Mouse (Mus musculus) midbrain, postnatal 0 days (tissue): ENCODE measurements around the gene Nudt3. TPM values are rescaled to one million over a fixed set of nuclear protein-coding genes. Genes with fewer than 3 reads are reported as not detected.
"Not testable (repeated sequence)": the region's sequence is repeated elsewhere in the genome, so short reads cannot be mapped to it uniquely, and the experiment has no call there.

Source experiments
- ATAC-seq: fragments of 200-750 bp; cut with Nextera tagmentation; 2 replicates; pipeline ENCODE4 v1.8.0; 2017; ENCODE audit warnings: moderate number of reproducible peaks, mild to moderate bottlenecking, moderate TSS enrichment, moderate library complexity; ENCODE audit not compliant: low FRiP score
- DNase-seq: peaks from one replicate; pipeline ENCODE4 v3.0.0-alpha.2; 2015; ENCODE audit warnings: low spot score
- H3K27ac ChIP-seq: fragments of 300-500 bp; sonication (generic); 2 replicates; pipeline ENCODE4 v1.5.1; 2014; ENCODE audit warnings: low read depth, mild to moderate bottlenecking, low read length, mixed read lengths
- H3K27me3 ChIP-seq: fragments of 300-500 bp; sonication (generic); 2 replicates; pipeline ENCODE4 v1.6.1; 2014; ENCODE audit warnings: low read length, control low read depth, mixed read lengths; ENCODE audit not compliant: insufficient read depth
- H3K36me3 ChIP-seq: fragments of 300-500 bp; sonication (generic); 2 replicates; pipeline ENCODE4 v1.6.1; 2014; ENCODE audit warnings: low read length, control low read depth, mixed read lengths; ENCODE audit not compliant: insufficient read depth
- H3K4me1 ChIP-seq: fragments of 300-500 bp; sonication (generic); 2 replicates; pipeline ENCODE4 v1.6.1; 2014; ENCODE audit warnings: mild to moderate bottlenecking, control low read depth, antibody characterized with exemption, low read length, mixed read lengths; ENCODE audit not compliant: insufficient read depth
- H3K4me2 ChIP-seq: fragments of 300-500 bp; sonication (generic); 2 replicates; pipeline ENCODE4 v1.6.1; 2014; ENCODE audit warnings: low read depth, mild to moderate bottlenecking, low read length, mixed read lengths; ENCODE audit not compliant: poor library complexity, severe bottlenecking
- H3K4me3 ChIP-seq: fragments of 300-500 bp; sonication (generic); 2 replicates; pipeline ENCODE4 v1.5.1; 2014; ENCODE audit warnings: low read depth, mild to moderate bottlenecking, low read length, moderate library complexity
- H3K9ac ChIP-seq: fragments of 300-500 bp; sonication (generic); replicated peaks from 2 replicates; pipeline ENCODE4 v1.6.1; 2014; ENCODE audit warnings: mild to moderate bottlenecking, low read length, moderate library complexity, mixed read lengths; ENCODE audit not compliant: poor library complexity, severe bottlenecking
- H3K9me3 ChIP-seq: fragments of 300-500 bp; sonication (generic); 2 replicates; pipeline ENCODE4 v1.6.1; 2016; ENCODE audit warnings: low read length, control low read depth
- CTCF ChIP-seq: IDR thresholded peaks from 2 replicates; pipeline ENCODE4 v1.5.1; 2016; ENCODE audit warnings: antibody characterized with exemption, mild to moderate bottlenecking
- WGBS: fragments of 180-500 bp; shearing (Covaris S2); extraction: QIAGEN DNeasy Blood & Tissue Kit; methylation state at CpG from one replicate; pipeline ENCODE4 v1.1.7; 2014; 5-methylcytosine and 5-hydroxymethylcytosine counted together
- polyA plus RNA-seq: library from polyadenylated mRNA; unstranded; fragments of >200 nt; fragmentation: Nextera tagmentation; extraction: Ambion mirVana; gene quantifications from 2 replicates; pipeline ENCODE4 v1.2.1, GENCODE M21; 2015
- total RNA-seq: library from RNA; depleted of rRNA; stranded (reverse); fragments of >200 nt; gene quantifications from 2 replicates; pipeline ENCODE4 v1.2.3, GENCODE M21; 2014

Gene Nudt3
- total and polyA plus RNA-seq, 2 experiments from 2014 or later: 203 to 280 TPM

DNA sequence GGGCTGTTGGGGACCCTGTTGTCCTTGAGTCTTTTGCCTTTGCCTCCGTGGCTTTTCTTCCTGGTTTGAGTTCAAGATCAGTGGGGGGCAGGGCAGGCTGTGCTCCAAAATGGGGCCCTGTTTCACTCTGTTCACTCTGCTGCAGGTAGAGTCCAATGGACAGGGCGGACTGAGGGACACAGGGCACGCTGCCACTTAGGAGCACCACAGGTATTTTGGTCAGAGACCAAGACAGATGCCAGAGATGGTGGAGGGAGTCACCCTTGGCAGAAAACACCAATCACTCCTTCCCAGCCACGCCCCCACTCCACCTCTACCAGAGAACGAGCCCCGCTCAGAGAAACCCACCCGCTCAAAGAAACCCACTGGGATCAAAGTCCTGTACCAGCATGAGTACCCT lies 22.5 kb upstream of the Nudt3 start:
- TF ChIP-seq CTCF: no peak
- no peak overlapping the region for H3K27ac ChIP-seq
- no peak overlapping the region for H3K9ac ChIP-seq
- no peak for ATAC-seq
- no peak overlapping the region for H3K4me3 ChIP-seq
- no peak overlapping the region for H3K4me2 ChIP-seq
- no peaks in the 10 kb centered on the region for H3K9me3 ChIP-seq
- DNase-seq: no peak
- H3K27me3 ChIP-seq: no peaks in the 10 kb centered on the region
- no peaks in the 10 kb centered on the region for H3K4me1 ChIP-seq
- WGBS: 40% methylated on average over 7 of the region's 7 CpGs
- no peaks in the 10 kb centered on the region for H3K36me3 ChIP-seq

DNA sequence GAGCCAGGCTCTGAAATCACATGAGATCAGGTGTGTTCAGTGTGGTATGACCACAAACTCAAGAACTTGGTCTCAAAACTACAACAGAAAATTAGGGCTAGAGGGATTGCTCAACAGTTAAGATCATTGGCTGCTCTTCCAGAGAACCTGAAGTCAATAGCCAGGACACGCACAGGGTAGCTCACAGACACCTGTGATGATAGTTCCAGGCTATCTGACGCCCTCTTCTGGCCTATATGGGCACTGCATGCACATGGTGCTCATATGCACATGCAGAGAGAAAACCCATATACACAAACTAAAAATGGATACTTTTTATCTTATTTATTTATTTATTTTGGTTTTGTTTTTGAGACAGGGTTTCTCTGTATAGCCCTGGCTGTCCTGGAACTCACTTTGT lies 21.3 kb upstream of the Nudt3 start:
- Histone ChIP-seq H3K4me3 (no peak overlapping the region), H3K36me3 (no peaks in the 10 kb centered on the region), H3K27ac (no peak overlapping the region), H3K9me3 (no peaks in the 10 kb centered on the region), H3K9ac (no peak overlapping the region), H3K4me1 (no peaks in the 10 kb centered on the region), H3K27me3 (no peaks in the 10 kb centered on the region), H3K4me2 (no peak overlapping the region)
- 41% methylated on average over 2 of the region's 2 CpGs for WGBS
- TF ChIP-seq CTCF: peak; percentile 42
- ATAC-seq (no peak), DNase-seq (no peak)

DNA sequence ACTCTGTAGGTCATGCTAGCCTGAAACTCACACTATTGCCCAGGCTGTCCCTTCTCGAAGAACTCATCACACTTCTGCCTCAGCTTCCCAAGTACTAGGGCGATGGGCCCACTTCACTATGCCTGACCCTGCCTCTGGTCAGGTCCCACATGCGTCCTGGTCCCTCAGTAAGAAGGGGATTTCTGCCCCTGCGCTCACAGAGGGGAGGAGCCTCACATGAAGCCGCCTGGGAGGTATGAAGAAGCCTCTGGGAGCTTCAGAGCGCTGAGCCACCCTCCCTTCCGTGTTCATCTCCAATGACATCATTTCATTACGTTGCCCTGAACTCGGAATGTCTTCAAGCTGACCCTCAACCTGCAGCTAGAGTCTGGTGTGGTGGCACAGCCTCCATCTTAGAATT lies 20.5 kb upstream of the Nudt3 start:
- no peak overlapping the region for H3K4me2 ChIP-seq
- H3K27ac ChIP-seq: no peak overlapping the region
- ATAC-seq (no peak), DNase-seq (no peak)
- no peaks in the 10 kb centered on the region for H3K9me3 ChIP-seq
- H3K4me1 ChIP-seq: no peaks in the 10 kb centered on the region
- no peaks in the 10 kb centered on the region for H3K36me3 ChIP-seq
- no peaks in the 10 kb centered on the region for H3K27me3 ChIP-seq
- no peak overlapping the region for H3K9ac ChIP-seq
- WGBS: 82% methylated on average over 9 of the region's 9 CpGs
- no peak overlapping the region for H3K4me3 ChIP-seq
- no peak for TF ChIP-seq CTCF

DNA sequence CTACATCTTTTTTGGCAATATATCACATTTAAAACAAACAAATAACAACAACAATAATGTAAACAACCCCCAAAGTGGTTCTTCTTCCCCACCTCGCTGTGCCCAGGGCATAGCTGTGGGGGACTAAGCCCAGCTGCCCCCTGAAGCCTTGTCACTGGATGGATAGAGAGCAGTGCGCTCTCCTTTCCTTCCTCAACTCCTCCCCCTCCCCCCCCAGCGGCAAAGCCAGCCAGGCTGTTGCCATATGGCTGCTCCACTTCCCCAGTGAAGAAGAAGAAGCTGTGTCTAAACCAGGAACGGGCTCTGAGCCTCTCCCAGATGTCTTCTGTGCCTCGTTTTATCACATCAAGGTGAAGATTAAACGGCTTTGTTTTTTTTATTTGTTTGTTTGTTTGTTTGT lies 19.8 kb upstream of the Nudt3 start:
- H3K9me3 ChIP-seq: no peaks in the 10 kb centered on the region
- peak; percentile 69 for DNase-seq
- H3K36me3 ChIP-seq: no peaks in the 10 kb centered on the region
- peak overlapping the region; percentile 55 for H3K27ac ChIP-seq
- 42% methylated on average over 6 of the region's 6 CpGs for WGBS
- no peaks in the 10 kb centered on the region for H3K27me3 ChIP-seq
- ATAC-seq: no peak
- no peak overlapping the region for H3K9ac ChIP-seq
- no peaks in the 10 kb centered on the region for H3K4me1 ChIP-seq
- H3K4me2 ChIP-seq: no peak overlapping the region
- no peak for TF ChIP-seq CTCF
- H3K4me3 ChIP-seq: no peak overlapping the region

DNA sequence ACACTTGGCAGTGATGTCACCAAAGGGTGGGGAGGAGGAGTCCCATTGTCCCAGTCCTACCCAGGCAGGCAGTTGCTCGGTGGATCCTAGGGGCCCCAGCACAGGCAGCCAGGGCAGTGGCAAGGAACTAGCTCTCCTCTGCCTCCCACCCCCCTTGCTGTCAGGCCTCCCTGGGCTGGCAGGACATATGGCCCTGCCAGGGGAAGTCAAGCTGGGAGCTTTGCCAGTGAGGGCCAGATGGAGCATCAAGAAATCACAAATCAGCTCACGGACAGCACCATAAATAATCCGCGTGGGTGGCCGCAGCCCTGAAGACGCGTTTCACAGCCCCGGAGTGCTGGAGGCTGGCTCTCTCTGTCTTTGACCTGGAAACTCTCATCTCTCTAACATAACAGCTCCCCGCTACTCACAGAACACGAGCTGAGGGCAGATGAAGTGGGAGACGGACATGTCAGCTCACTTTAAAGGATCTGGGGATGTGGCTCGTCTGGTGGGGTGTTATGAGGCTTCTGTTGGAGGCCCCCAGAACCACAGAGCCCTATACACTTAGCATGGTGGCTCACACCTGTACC lies 19.3 kb upstream of the Nudt3 start:
- ATAC-seq: peak; percentile 79
- Histone ChIP-seq H3K27ac (peak overlapping the region; percentile 55), H3K27me3 (no peaks in the 10 kb centered on the region), H3K4me1 (no peaks in the 10 kb centered on the region), H3K9me3 (no peaks in the 10 kb centered on the region), H3K36me3 (no peaks in the 10 kb centered on the region), H3K9ac (peak overlapping the region; percentile 39; the same call in 1 of the 2 replicates), H3K4me2 (no peak overlapping the region), H3K4me3 (no peak overlapping the region)
- 6% methylated on average over 12 of the region's 12 CpGs for WGBS
- no peak for TF ChIP-seq CTCF
- DNase-seq: peak; percentile 93

DNA sequence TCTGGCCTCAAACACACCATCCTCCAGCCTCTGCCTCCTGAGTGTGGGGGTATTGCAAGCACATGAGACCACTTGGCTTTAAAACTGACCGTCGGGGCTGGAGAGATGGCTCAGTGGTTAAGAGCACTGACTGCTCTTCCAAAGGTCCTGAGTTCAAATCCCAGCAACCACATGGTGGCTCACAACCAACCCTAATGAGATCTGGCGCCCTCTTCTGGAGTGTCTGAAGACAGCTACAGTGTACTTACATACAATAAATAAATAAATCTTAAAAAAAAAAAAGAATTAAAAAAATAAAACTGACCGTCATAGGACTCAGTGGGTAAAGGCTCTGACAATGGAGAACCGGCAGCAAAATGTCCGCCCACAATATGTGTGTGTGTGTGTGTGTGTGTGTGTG lies 16.6 kb upstream of the Nudt3 start:
- not testable (repeated sequence) for ATAC-seq, DNase-seq, H3K9ac ChIP-seq, H3K4me2 ChIP-seq, H3K4me3 ChIP-seq, H3K27ac ChIP-seq, H3K36me3 ChIP-seq, H3K9me3 ChIP-seq, H3K4me1 ChIP-seq, H3K27me3 ChIP-seq
- WGBS: 96% methylated on average over 6 of the region's 6 CpGs
